18 mouse cellular contexts compared by ENCODE assay signal in the genomic region with DNA sequence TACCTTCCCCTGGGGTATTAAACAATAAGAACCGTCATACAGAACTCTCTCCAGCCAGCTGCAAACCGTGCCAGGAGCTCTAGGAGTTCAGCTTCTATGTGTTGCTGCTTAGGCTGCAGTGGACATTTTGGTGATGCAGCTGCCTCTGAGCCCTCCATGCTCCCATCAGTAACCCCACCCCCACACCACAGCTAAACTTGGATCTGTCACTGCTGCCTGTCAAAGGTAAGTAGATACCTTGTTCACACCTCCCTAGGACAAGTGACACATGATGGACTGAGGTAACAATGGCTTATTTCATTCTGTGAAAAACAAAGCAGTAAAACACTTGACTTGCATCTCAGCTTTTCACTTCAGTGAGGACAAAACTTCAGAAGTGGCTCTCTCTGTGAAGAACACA.
"Had no signal": no experiment of that assay in that cellular context is flagged by ENCODE, and none has a peak within 500 bp of the region (broad histone marks: within the 10 kb centered on the region; RNA-seq: fewer than 3 reads in every experiment).

No protein-coding gene starts in this region.

- H3K4me3 ChIP-seq: layer of hippocampus, adult 2 months; limb, embryonic 10.5 days; limb, embryonic 13.5 days; liver, embryonic 12.5 days; liver, embryonic 15.5 days; lung, embryonic 15.5 days; megakaryocyte, embryonic 14.5 days; midbrain, embryonic 10.5 days had no signal

- H3K9me3 ChIP-seq: limb, embryonic 10.5 days; limb, embryonic 13.5 days; liver, embryonic 12.5 days; liver, embryonic 15.5 days; lung, embryonic 15.5 days; megakaryocyte, embryonic 14.5 days; midbrain, embryonic 10.5 days had no signal

- H3K4me2 ChIP-seq: limb, embryonic 13.5 days; liver, embryonic 12.5 days; liver, embryonic 15.5 days; lung, embryonic 15.5 days had no signal

- H3K4me1 ChIP-seq: limb, embryonic 10.5 days; limb, embryonic 13.5 days; liver, embryonic 15.5 days; lung, embryonic 15.5 days; megakaryocyte, embryonic 14.5 days; midbrain, embryonic 10.5 days had no signal

- H3K36me3 ChIP-seq: limb, embryonic 10.5 days; limb, embryonic 13.5 days; liver, embryonic 12.5 days; liver, embryonic 15.5 days; lung, embryonic 15.5 days; midbrain, embryonic 10.5 days had no signal

- H3K27me3 ChIP-seq: limb, embryonic 13.5 days; liver, embryonic 12.5 days; liver, embryonic 15.5 days; lung, embryonic 15.5 days had no signal

- DNase-seq: kidney, postnatal 25 days; layer of hippocampus, adult 9-11 months; liver; lung, adult 18-20 months; lung, postnatal 10 days; lung, postnatal 36 days; midbrain, embryonic 14.5 days; thymus, adult 18-20 months; thymus, postnatal 36 days had no signal

- H3K27ac ChIP-seq: kidney, postnatal 0 days; layer of hippocampus, adult 2 months; limb, embryonic 10.5 days; limb, embryonic 13.5 days; liver, embryonic 12.5 days; liver, embryonic 15.5 days; lung, embryonic 15.5 days; midbrain, embryonic 10.5 days had no signal

- ATAC-seq: liver, embryonic 12.5 days had no signal

- H3K9ac ChIP-seq: limb, embryonic 13.5 days; liver, embryonic 12.5 days; liver, embryonic 15.5 days; lung, embryonic 15.5 days had no signal
